Mouse (Mus musculus): ENCODE measurements around the gene Arhgef1.
A peak's percentile ranks its signal among the peaks of the same experiment; 100 is the strongest.

The Arhgef1 gene

GRCm38 (mm10) chr7:24947316-24948048 is 44.8 kb downstream of the Arhgef1 start:
- DNase-seq (ENCODE audit: low spot score): no peak

GRCm38 (mm10) chr7:24948774-24949173 is 46.1 kb downstream of the Arhgef1 start:
- DNase-seq (ENCODE audit: low spot score): no peak

GRCm38 (mm10) chr7:24949958-24950623 is 47.4 kb downstream of the Arhgef1 start:
- no peak for DNase-seq (ENCODE audit: low spot score)

- no peak for DNase-seq (ENCODE audit: low spot score)
Measured at GRCm38 (mm10) chr7:24953966-24954365, 51.3 kb downstream of the Arhgef1 start.

GRCm38 (mm10) chr7:24954450-24954849 is 51.7 kb downstream of the Arhgef1 start:
- no peak for DNase-seq (ENCODE audit: low spot score)

- no peak for DNase-seq (ENCODE audit: low spot score)
Measured at GRCm38 (mm10) chr7:24955226-24955625, 52.5 kb downstream of the Arhgef1 start.

GRCm38 (mm10) chr7:24964288-24964687 is 61.6 kb downstream of the Arhgef1 start:
- DNase-seq (ENCODE audit: low spot score): no peak

GRCm38 (mm10) chr7:24964897-24965535 is 62.3 kb downstream of the Arhgef1 start:
- peak; percentile 55 for DNase-seq (ENCODE audit: low spot score)

- DNase-seq (ENCODE audit: low spot score): no peak
Measured at GRCm38 (mm10) chr7:24967966-24968365, 65.3 kb downstream of the Arhgef1 start.

- no peak for DNase-seq (ENCODE audit: low spot score)
Measured at GRCm38 (mm10) chr7:24968463-24968862, 65.8 kb downstream of the Arhgef1 start.

- no peak for DNase-seq (ENCODE audit: low spot score)
Measured at GRCm38 (mm10) chr7:24969805-24970204, 67.1 kb downstream of the Arhgef1 start.

GRCm38 (mm10) chr7:24970341-24970740 is 67.6 kb downstream of the Arhgef1 start:
- no peak for DNase-seq (ENCODE audit: low spot score)

GRCm38 (mm10) chr7:24971261-24971971 is 68.7 kb downstream of the Arhgef1 start:
- no peak for DNase-seq (ENCODE audit: low spot score)

GRCm38 (mm10) chr7:24971972-24972893 is 69.5 kb downstream of the Arhgef1 start, which contains the start of gene Rabac1:
TSS of gene Rabac1 (minus strand) at chr7:24972754.
- peak; percentile 93 for DNase-seq (ENCODE audit: low spot score)

GRCm38 (mm10) chr7:24973208-24973607 is 70.5 kb downstream of the Arhgef1 start:
- no peak for DNase-seq (ENCODE audit: low spot score)

GRCm38 (mm10) chr7:24973902-24974301 is 71.2 kb downstream of the Arhgef1 start:
- no peak for DNase-seq (ENCODE audit: low spot score)

GRCm38 (mm10) chr7:24974893-24975595 is 72.3 kb downstream of the Arhgef1 start:
- no peak for DNase-seq (ENCODE audit: low spot score)

All from testis, postnatal 14 days (tissue).